Mouse (Mus musculus) G1E (cell line): Measurements from ENCODE around the gene Polr3b.

Experiments used
- CTCF ChIP-seq: IDR thresholded peaks from 2 replicates; pipeline ENCODE4 v1.5.1; 2012; ENCODE audit warnings: low read depth, low read length, inconsistent platforms, mixed read lengths
- GATA1 ChIP-seq: IDR thresholded peaks from 2 replicates; pipeline ENCODE4 v1.6.1; 2012; ENCODE audit warnings: borderline replicate concordance, low read length, inconsistent platforms, mixed read lengths
- POLR2AphosphoS5 ChIP-seq: IDR thresholded peaks from 2 replicates; pipeline ENCODE4 v1.6.1; 2012; ENCODE audit warnings: low read depth, low read length, inconsistent platforms; ENCODE audit not compliant: insufficient replicate concordance
- TAL1 ChIP-seq: conservative IDR thresholded peaks from 2 replicates; pipeline ENCODE4 v1.6.1; 2012; ENCODE audit warnings: low read depth, low read length, inconsistent platforms, mixed read lengths

- no peak for TF ChIP-seq CTCF
- TF ChIP-seq POLR2AphosphoS5, result no peak
- no peak for TF ChIP-seq GATA1
- no peak for TF ChIP-seq TAL1
Measured at GRCm38 (mm10) chr10:84621826-84622790, at the start of gene Polr3b.
